Mouse (Mus musculus) subcutaneous adipose tissue, adult 2 months (tissue): ENCODE measurements around the gene Col8a1. TPM values are rescaled to one million over a fixed set of nuclear protein-coding genes. Genes with fewer than 3 reads are reported as not detected.

Source experiments
- polyA plus RNA-seq: library from polyadenylated mRNA; depleted of rRNA; stranded (reverse); fragments of >200 nt; gene quantifications from 2 replicates; pipeline ENCODE4 v1.2.3, GENCODE M21; 2012; ENCODE audit warnings: low replicate concordance; rRNA removed

The Col8a1 gene
- polyA plus RNA-seq = 1.9 and 2.9 TPM in 2 replicates

DNA sequence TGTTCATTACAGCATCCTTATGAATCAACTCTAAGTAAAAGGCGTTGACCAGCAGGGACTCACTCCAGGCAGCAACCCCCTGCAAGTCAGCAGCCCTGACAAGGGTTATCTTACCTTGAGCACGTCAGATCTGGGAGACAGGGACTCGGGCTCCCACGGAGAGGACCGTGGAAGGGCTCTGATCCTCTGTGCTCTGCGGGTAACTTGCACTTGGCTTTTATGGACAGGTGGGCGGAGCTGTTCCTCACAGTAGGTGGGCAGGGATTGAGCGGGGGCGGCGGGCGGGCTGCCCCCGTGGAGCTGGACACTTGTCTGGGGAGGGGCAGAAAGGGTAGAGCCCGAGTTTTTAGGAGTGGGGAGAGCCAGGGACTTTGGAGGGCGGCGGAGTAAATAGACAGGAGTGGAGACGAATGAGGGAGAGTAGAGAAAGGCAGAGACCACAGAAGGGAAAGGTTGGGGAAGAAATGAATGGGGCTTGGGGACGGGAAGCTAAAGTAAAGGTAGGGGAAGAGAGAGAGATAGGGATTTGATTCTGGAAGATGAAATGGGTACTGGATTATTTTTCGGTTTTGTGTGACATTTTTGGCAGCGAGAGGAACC lies at the start of gene Col8a1:
Gene Col8a1, minus strand, starts transcription at position 212 of the 600 bp plus-strand sequence.

DNA sequence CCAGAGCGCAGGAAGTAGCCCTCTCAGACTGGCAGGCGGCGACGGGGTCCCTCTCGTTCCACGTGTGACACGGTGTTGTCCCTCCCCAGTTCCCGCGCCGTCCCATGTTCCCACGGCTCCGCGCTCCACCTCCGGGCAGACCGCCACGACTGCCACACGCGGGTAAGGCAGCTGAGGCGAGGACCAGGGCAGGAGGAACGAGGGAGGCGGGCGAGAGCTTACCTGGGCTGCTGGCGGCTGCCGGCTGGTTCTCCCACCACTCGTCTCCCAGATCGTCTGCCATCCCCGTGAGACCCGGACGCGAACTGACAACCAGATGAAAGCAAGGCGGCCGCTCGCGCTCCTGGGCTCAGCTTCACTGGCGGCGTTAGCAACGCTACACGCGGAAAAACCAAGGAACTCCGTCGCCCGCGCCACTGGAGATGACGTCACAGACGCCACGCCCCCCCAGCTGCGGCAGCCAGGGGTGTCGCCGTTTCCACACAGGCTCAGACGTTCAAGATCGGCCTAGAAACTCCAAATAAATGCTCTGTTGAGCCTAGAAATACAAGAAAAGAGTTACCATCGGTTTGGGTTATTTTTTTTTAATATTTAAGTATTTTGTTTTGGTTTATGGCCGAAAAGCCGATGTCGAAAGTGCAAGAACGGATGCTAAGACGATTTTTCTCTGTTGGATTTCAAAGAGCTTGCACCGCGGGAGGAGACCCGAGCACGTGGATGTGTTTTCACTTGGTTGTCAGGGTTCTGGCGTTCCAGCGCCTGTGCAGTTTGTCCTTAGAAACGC lies 147.9 kb downstream of the Col8a1 start, which contains the start of gene Cmss1:
Gene Cmss1, minus strand, starts transcription at position 421 of the 784 bp plus-strand sequence.

Other genes with a start within 250 kb of the Col8a1 start
- 7.5 and 7.7 TPM in 2 replicates for gene Cmss1, start 147.9 kb downstream of the Col8a1 start, polyA plus RNA-seq